Mouse (Mus musculus): ENCODE data around the gene Entpd4b.
"Not testable (repeated sequence)": the region's sequence is repeated elsewhere in the genome, so short reads cannot be mapped to it uniquely, and the experiment has no call there.

- not testable (repeated sequence) for TF ChIP-seq CTCF (IDR thresholded peaks at IDR 0.05; ENCODE audit: control insufficient read depth, insufficient read depth, insufficient read length); CEBPB (IDR thresholded peaks at IDR 0.05; ENCODE audit: low read depth); MAX (IDR thresholded peaks at IDR 0.05); USF1 (IDR thresholded peaks at IDR 0.05; ENCODE audit: low read depth)
These were observed 11.2 kb upstream of the Entpd4b start for GRCm38 (mm10) chr14:69544033-69544432.
